Mouse (Mus musculus): Measurements from ENCODE around the gene Kif6.

Kif6 gene

DNA sequence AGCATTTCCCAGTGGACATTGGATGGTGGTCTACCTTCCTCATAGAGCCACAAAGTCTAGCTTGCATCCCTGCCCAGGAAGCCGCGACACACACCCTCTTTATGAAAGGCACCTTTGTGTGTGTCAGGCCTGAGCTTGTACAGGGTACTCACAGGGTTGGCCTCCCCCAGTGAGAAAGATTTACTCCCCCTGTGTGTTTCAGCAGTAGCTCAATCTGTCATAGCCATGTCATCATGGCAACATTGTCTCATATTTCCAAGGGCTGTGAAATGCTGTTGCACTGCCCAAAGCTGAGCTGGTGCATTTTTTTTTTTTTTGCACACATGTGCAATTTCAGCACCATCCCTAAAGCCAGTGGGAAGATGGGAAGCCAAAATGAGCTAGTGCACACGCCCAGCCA is 224.3 kb downstream of the Kif6 start:
- no peak for DNase-seq (ENCODE audit: low read depth, low spot score)

DNA sequence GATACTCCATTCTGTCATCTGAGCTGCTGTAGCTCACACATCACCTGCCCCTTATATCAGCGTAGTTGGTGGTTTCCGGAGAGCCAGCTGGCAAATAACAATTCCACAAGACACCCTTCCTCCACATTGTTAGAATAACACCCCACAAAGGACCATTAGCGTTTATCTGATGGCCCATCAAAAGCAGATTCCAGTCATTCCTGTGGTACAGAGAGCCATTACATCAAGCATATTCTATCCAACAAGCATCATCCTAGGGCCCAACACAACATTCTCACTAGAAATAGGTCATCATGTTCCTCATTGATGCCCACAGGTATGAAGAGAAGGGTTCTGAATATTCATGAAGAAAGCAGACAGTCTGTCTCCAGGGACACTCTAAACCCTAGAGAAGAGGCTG is 236.3 kb downstream of the Kif6 start:
- no peak for DNase-seq (ENCODE audit: low read depth, low spot score)

DNA sequence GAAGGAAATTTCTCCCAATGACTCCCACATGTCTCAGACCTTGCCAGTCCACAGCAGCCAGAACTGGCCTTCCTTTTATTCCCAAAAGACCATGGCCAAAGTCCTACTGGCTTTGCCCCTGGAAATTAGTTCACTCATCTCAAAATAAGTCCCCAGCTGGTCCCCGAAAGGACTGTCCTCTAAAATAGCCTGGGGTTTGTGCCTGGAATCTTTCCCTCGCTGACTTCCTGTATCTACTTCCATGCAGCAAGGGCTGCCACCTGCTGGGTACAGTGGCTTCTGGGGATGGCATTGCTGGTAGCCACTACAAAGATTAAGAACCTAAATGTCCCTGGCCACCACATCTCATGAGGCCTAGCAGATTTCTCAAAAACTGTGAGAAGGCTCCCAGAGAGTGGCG is 237.2 kb downstream of the Kif6 start:
- DNase-seq (ENCODE audit: low read depth, low spot score): no peak

DNA sequence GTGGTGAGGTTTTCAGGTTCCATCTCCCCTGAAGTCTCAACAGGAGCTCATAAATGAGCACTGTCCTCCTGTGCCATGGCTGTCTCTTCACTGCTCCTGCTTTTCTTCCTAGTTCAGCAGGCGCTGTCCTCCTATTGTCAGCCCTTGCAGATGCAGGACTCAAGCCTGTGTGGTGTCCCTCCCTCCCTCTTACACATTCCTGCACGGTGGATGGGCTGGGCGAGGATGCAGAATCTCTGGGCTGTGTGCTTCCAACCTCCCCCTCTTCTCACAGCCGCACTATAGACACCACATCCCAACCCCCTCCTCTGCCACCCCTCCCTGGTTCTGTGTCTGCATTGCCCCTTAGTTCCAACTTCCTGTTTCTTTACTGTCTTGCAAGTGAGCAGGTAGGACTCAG is 240.8 kb downstream of the Kif6 start:
- no peak for DNase-seq (ENCODE audit: low read depth, low spot score)

DNA sequence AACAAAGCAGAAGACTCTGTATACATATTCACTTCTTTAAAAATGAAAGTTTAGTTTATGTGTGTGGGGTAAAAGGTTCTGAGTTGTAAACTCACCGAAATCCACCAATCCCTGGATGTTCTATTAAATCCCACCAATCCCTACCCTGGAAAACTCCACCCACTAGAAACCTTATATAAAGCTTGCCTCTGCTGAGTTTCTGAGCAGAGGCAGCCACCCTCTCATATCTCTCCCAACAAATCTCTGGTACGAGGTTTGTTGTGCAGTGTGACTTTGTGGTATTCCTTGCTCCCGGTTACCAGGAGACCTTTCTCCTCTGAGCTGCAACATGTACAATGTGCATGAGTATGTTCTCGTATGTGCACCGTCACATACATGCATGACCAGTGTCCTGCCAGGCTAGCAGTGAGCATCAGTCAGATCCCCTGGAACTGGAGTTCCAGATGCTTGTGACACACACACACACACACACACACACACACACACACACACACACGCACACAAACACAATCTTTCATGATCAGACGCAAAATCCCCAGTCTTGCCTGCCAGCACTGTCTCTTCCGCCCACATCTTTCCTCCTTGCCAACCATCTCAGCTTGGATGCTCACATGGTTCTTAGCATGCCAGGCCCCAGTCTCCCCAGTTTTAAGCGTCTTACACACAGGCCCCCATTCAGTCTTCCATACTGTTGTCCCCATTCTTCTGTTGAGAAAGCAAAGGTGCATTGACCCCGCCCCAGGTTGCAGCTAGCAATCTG is 245.3 kb downstream of the Kif6 start:
- no peak for DNase-seq (ENCODE audit: low read depth, low spot score)

DNA sequence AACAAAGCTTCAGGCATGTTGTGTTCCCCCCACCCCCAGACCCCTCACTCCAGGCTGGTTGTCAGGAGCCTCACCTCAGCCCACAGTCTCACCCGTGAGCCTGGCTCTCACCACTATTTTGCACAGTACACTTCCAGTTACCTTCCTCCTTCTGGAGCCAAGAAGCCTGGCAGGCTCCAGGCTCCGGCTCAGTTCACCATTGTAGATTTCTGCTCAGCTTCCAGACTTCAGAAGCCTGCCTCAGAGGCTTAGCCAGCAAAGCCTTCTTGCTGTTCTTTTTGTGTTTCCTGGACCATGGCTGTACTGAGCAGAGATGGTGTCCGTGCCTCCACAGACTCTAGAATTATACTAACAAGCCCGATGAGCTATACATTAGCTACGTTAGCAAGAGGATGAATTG is 248.7 kb downstream of the Kif6 start:
- DNase-seq (ENCODE audit: low read depth, low spot score): no peak

DNA sequence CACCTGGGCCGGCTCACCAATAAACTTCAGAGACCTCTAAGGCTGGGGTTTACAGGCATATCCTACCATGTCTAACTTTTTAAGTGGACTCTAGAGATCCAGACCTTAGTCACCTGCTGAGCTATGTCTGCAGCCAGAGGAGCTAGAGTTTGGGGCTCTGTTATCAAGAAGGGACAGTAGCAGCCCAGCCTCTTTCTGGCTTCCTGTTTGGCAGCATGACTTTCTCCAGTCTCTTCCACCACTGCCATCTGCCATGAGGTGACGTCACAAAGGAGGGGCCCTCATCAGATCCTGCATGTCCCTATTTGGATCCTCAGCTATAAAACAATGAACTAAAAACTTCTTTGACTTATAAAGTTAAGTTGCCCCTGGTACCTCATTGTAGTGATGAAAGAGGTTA is 250.7 kb downstream of the Kif6 start:
- no peak for DNase-seq (ENCODE audit: low read depth, low spot score)

DNA sequence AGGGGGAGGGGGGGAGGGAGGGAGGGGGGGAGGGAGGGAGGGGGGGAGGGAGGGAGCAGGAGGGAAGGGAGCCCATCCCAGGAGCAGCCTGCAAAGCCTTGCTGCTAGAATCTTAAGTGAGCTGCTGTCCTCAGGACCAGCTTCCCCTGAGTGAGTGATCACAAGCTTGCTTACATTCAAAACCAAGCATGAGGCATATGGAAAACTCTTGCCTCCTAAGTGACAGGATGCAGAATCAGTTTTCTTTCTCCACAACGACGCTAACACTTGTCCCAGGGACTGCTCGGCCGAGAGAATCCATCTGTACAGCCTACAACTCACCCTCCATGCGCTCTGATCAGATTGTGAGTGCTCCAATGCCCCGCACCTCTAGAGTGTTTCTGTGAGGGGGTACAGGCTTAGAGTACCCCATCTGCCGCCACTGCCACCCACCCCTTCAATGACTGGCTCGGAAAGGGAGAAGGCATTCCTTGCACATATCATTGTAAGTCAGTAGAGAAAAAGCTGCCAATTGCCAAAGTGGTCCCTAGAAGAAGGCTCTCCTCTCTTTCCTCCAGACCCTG is 251.8 kb downstream of the Kif6 start:
- DNase-seq (ENCODE audit: low read depth, low spot score): no peak

DNA sequence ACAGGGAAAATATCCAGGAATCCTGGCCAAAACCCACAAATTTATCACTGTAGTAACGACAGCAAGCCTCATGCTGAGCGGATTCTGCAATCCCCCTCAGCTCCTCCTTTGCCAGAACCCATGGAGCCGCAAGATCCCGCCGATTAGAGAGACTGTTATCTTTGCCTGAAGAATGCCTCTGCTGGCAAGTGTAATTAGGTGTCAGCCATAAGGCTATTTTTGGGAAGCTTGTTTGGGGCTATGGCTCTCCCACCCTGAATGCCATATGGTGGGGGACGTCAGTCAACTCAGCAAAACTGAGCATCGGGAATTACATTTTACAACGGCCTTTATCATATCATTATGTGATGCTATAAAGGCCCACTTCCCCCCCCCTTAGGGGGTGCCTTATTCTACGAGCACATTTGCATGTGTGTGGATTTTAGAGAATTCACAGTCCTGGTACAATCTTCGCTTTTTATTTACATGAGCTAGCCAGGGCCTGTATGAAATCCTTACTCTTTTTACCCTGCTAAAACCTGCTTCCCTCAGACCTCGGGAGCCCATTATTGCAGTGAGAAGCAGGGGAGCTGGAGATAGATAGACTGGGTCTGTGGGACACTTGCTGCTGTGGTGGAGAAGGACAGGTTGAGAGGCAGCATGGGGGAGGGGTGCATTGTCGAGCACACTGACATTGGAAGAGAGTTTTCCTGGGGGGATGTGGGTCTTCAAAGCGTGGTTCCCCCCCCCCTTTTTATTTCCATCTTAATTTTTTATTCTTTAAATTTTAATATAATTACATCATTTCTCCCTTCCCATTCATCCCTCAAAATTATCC is 252.6 kb downstream of the Kif6 start:
- no peak for DNase-seq (ENCODE audit: low read depth, low spot score)

DNA sequence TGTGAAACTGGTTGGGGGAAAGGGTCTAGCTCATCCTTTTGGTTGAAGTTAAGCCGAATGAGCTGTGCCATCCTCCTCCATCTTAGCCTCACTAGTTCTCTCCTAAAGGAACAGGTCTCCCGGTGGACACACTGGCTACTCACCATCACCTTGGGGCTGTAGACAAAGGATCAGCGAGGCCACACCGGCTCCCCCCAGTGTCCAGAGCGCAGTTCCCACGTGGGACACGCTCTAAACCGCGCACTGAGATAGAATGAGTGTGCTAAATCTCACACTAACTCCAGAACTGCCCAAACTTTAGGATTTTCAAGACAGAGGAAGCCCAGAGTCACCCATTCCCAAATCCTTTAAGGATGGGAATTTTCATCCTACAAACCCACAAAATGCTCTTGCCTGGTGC is 254.3 kb downstream of the Kif6 start:
- no peak for DNase-seq (ENCODE audit: low read depth, low spot score)

DNA sequence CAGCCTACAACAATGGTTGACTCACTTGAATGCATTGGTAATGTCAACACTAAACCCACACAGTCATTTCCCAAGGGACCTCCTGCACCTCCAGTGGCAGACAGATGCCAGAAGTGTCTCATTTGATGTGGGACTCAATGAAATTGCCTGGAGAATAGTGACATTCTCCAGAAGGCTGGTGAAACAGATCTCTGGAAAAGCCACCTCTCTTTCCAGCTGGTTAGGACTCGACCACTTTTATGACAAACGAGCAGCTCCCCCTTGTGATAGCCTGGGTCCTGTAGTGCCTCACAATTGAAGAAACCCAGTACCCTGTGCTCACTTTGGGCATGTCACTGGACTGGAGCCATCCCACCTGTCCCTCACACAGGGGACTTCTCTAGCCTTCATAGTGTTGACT is 257.4 kb downstream of the Kif6 start:
- no peak for DNase-seq (ENCODE audit: low read depth, low spot score)

DNA sequence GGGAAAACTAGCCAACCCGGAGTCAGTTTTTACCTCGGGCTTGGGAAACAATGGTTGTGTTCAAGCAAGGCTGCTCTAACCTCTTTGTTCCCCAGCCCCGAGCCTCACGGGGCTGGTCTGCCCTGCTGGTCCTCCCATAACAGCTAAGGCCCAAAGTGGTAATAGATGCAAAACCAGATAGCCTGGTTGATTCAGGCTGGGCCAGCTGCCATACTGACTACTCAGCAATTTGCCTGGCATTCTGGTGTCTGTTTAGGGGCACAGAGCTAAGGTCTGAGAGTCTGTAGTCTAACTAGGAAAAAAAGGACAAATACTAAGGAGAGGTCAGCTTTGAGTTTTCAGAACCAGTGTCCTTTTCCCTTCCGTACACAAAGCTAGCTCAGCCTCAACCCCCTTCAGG is 259.8 kb downstream of the Kif6 start:
- DNase-seq (ENCODE audit: low read depth, low spot score): no peak

DNA sequence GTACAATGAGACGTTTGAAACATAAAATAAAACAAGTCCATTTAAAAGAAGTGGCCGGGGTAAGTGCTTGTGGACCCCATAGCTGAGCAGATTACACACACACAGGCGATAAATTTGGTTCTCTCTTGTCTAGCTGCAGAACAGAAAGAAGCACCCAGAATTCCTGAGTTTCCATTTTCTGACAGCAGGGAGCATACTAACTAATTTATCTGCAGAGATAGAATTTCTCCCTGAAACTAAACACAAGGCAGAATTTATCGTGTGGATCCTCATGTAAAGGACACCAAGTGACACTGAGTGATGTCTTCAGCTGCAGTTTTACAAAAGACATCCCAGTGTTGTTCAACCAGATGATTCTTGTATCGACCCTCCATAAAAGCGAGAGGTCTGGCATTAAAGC is 260.5 kb downstream of the Kif6 start:
- DNase-seq (ENCODE audit: low read depth, low spot score): no peak

DNA sequence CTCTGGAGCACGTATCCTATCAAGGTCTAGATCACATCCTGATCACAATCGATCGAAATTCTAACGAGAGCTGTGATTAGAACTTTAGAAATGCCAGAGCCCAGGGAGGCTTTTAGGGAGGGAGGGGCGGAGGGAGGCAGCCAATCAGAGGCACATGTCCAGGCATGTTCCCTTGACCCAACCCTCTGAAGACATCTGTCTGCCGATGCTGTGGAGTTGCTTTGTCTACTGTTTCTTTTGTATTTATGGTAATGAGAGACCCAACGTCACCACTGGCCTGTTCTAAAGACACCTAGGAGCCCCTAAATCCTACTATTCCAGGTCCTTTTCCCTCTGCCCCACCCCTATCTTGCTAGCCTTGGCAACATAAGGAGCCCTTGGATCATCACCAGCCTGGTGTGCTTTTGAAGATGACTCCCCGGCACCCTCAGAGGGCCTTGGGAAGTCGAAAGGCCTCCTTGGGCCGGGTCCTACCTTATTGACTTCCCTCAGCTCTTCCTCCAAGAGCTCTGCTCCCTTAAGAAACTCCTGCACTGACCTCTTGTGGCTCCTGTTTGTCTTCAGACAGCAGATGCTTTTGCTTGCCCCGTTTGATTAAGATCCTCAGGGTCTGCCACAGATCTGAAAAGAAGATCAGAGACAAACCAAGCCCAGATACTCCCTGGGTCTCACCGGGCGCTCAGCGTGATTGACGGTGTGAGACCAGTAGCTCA is 261.2 kb downstream of the Kif6 start:
- no peak for DNase-seq (ENCODE audit: low read depth, low spot score)

DNA sequence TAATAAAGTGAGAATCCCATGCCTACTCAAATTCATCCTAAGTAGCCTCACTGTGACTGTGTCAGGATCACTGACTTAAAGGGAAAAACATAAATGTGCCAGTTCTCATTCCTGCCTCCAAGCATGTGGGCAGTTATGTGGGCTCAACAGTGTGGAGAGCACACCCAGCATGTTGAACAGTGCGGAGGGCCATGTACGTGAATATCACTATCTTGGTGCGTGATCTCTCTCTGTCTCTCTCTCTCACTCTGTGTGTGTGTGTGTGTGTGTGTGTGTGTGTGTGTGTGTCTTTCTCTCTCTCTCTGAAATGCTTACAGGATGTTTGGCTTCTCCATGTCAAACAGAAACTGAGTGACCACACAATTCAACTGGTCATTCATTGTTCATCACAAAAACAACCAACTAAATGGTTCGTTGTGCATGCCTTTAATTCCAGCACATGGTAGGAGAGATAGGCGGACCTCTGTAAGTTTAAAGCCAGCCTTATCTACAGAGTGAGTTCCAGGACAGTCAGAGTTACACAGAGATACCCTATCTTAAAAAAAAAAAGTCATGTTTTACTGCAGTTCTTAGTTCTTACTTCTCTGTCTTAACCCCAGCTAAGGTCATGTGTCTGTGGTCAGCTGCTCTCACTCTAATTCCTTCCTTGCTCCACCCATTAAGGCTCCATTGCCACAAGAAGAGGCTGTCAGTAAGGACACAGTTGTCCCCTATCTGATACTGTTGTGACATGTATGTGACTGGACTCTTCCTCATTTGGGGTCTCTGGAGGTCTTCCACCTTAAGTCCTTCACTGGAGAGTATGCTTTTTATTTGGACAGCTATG is 266.2 kb downstream of the Kif6 start:
- DNase-seq (ENCODE audit: low read depth, low spot score): no peak

DNA sequence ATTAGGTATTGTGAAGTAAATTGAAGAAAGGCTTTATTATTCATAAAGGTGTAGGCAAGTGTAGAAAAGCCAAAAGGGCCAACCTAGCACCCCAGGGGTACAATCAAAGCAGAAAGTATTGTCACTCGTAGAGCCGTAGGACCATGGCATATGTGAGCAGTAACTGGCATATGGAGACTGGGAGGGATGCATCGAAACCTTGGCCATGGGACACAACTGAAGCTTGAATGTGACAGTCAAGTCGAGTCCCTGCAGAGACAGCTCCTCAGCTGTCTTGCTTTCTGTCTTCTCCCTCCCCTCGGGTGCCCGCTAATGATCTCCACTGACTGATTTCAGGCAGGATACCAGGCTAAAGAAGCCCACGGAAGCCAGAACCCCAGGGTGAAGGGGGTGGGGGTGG is 266.9 kb downstream of the Kif6 start:
- no peak for DNase-seq (ENCODE audit: low read depth, low spot score)

DNA sequence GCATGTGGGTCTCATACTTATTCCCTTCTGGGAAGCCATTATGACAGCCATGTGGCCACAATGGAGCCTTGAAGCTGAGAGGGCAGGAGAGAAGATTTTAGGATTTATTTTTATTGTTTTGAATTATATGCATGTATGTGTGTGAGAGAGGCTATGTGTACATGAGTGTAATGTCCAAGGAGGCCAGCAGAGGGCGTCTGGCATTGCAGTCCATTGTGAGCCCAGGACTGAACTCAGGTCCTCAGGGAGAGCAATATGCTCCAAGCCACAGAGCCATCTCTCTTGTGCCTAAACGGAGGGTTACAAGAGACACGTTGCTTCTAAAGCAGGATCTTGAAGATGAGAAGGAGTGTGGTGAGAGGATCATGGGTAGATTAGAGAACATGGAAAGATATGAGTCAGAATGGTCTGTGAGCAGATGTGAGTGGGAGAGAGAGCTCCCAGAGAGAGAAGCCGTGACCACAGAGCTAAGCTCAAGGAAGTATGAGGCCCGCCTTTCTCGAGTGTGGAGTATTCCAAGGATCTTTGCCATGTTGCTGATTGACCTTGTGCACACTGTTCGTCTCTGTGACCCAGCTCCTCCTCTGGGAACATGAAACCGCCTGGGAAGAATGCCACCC is 268.3 kb downstream of the Kif6 start:
- DNase-seq (ENCODE audit: low read depth, low spot score): no peak

DNA sequence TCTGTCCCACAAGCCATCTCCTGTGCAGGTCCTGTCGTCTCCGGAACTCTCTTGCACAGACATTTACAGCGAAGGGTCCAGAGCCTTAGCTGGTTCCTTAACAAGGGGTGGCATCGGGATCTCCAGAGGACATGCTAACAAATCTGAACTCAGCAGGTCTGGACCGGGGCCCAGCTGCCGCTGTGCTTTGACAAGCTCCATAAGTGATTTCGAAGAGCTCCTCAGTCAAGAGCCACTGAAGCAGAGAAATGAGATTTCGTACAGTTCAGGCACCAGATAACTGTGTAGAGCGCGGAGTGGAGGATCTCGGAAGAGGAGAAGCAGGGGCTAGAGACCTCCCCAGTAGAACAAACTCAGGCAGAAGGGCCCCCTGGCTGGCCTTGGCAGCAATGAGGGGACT is 270.1 kb downstream of the Kif6 start:
- no peak for DNase-seq (ENCODE audit: low read depth, low spot score)

DNA sequence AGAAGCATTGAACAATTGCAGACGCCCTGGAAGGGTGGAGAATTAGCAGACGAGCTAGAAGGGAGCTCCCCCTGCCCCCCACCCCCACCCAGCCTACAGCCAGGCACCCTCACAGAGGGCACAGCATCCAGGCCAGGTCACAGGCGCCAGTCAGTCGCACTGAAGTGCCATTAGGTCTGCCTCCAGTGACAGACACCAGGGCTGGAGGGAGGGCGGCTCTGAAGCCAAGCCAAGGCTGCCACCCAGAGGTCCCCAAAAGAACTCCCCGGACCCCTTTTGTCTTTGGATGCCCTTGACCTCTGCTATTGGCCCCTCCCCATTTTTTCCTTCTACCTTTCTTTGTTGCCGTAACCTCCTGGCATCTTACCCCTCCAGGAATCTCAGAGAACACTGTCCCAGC is 274.7 kb downstream of the Kif6 start:
- DNase-seq (ENCODE audit: low read depth, low spot score): no peak

DNA sequence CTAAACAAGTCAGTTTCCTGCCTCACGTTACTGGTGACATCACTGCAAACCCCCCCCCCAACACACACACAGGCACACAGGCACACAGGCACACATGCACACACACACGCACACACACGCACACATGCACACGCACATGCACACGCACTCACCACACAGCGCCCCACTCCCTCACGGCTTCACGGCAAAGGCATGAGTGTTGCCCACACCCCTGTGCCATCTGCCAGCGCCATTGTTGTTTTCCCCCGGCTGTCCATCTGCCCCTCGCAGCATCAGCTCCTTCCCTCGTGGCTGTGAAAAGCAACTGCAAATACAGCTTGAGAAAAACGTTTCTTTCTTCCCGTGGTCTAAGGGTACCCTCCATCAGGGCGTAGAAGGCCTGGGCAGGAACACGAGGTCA is 275.9 kb downstream of the Kif6 start:
- no peak for DNase-seq (ENCODE audit: low read depth, low spot score)

DNA sequence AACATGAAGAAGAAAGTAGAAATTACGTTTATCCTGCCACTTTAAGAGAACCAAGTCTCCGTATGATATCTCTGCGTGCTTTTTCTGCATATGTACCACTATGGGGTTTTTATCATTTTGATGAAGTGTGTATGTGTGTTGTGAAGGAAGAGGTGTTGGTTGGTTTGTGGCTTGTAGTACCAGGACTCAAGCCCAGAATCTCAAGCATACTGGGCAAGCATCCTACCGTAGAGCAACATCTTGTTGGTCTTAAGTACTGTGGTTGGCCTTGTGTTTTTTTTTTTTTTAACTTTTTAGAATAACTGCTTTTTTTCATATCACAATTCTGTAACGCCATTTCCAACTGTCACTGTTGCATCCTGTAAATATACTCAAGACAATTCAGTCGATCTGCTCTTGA is 277.5 kb downstream of the Kif6 start:
- no peak for DNase-seq (ENCODE audit: low read depth, low spot score)
